Mouse (Mus musculus) frontal cortex, adult (tissue): ENCODE measurements around the gene Arid1b.

Experiments
- ATAC-seq: cut with Nextera tagmentation; 2 replicates; pipeline ENCODE4 v1.9.2; 2017; ENCODE audit warnings: mild to moderate bottlenecking, moderate library complexity, mixed read lengths; ENCODE audit not compliant: low TSS enrichment

The Arid1b gene

DNA sequence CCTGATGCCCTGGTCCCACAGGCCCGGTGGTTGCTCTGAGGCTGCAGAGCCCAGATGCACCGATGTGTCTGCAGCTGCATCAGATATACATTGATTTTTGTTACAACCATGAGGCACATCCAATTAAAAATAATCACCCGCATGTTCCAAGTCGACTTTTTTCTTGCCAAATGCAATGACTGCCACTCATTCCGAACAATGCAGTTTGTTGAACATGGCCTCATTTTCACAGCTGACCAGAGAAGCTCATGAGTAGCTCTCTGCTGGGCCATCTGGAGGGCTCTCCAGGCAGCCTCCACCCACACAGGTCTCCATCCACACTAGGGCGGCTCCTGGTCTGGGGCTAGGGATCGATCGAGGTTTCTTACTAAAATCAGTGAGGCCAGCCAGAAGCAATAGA is 378.8 kb downstream of the Arid1b start:
- no peak for ATAC-seq

DNA sequence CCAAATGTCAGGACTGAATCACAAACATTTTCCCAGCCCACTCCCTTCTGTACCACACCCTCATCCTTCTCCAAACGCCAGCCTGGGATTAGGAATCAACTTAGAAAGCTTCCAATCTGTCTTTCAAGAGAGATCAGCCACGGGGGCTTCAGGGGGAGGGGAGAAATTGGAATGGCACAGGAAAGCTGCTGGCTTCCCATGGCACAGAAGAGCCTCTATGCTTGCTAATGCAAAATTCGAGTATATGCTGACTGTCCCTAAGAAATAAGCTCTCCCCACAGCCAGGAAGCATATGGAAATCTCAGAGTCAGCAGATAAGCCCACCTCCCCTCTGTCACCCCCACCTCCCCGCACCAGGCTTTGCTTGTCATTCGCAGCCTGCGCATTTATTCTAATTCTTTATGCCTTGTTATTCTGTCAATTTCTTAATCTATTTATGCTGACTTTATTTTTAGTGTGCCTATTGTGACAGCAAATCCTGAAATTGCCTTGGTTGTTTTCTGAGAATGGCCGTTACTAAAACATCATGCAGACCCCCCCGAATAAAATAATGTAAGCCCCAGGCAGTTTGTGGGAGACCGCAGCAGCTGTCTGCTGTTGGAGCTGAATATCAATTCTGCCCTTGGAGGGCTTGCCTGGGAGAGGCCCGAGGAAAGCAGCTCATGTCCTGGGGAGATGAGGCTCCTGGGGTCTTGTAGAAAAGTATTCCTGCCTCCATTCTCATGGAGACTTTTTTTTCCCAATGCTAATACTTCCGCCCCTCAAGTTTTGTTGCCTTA is 383.2 kb downstream of the Arid1b start:
- peak; percentile 44; the same call in 1 of the 2 replicates for ATAC-seq

DNA sequence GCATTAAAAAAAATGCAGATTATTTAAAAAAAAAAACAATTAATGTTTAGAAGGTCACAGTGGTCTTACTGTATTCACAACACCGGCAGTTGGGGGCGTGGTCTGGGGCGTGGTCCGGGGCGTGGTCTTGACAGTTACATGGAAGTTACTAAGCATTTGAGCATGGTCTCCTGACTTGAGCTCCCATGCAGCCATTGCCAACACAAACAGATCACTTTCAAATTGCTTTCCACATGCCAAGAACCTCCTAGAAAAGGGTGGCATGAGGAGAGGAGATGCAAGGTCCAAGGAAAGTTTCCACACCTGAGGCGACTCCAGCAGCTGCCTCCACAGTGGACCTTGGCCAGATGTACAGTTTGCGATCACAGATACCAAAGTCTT is 383.8 kb downstream of the Arid1b start:
- ATAC-seq = no peak

DNA sequence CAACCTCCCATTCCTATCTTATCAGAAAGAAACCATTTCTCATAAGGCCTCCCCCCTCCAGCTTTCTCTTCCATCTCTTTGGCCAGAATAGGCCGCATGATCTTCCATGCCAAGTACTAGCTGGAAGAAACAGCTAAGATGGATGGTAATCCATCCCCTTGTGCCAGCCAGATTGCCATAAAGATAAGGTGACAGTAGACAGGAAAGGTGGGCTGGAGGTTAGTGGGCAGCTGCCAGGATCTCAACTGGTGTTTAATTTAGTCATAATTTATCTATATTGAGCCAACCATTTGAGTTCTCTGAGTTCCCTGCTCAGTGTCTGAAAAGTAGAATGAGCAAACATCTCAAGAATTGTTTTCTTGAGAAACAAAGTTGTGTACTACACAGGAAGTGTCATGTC is 391.6 kb downstream of the Arid1b start:
- ATAC-seq = no peak

DNA sequence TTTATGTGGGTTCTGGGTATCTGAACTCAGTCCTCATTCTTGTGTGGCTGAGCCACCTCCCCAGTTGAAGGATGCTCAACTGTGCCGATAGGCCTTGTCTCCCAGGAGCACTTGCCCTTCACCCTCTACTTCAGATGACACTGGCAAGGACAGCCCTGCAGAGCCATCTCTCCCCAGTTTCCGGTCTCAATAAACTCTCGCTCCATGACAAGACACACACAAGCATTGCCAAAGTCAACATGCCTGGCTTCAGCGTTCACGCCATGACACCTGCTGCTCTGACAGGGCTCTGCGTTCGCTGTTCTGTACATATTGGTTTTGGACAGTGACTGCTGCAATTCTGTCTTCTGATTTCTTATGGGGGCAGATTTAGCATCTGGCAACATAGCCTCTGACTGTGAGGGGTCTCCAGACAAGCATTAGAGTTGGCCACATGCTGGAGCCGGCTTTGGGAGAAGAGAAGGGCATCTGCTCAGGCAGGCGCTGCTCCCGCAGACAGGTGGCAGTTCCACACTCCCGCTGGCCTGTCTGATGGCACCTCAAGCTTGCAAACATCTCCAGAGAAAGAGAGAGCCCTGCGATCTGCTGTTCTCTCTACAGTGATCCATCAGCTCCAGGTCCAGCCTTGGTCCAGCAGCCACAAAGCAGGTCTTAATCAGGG is 392.9 kb downstream of the Arid1b start:
- no peak for ATAC-seq

DNA sequence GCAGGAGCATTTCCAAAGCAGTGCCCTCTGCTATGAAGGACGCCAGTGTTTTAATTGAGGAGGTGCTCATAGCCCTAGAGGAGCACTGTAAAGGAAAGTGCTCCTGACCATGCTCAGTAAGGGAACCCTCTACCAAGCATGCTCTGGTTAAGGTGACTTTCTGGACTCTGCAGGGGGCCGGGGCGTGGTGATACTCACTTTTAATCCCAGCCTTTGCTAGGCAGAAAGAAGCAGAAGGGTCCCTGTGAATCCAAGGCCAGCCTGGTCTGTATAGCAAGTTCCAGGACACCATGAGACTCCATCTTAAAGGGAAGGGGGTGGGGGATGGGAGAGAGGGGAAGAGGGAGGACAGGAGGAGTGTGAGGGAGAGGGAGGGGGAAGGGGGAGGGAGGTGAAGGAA is 394.2 kb downstream of the Arid1b start:
- ATAC-seq = no peak

DNA sequence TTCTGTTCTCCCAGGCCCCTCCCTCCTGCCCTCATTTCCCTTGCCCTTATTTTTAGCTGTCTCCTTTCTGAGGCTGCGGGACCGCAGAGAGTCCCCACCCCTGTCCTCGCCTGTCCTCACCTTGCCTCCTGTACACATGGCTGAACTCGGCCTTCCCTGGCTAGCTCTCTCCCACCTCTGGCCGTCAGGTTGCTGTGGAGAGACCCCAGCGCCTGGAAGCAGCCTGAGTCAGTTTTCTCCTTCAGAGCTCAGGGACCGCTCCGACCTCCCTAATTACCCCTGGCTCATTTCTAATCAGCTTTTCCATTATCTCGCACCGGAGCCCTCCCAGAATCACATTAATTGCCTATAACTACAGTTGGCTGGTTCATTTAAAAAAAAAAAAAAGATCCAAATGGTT is 396.6 kb downstream of the Arid1b start:
- ATAC-seq = no peak

DNA sequence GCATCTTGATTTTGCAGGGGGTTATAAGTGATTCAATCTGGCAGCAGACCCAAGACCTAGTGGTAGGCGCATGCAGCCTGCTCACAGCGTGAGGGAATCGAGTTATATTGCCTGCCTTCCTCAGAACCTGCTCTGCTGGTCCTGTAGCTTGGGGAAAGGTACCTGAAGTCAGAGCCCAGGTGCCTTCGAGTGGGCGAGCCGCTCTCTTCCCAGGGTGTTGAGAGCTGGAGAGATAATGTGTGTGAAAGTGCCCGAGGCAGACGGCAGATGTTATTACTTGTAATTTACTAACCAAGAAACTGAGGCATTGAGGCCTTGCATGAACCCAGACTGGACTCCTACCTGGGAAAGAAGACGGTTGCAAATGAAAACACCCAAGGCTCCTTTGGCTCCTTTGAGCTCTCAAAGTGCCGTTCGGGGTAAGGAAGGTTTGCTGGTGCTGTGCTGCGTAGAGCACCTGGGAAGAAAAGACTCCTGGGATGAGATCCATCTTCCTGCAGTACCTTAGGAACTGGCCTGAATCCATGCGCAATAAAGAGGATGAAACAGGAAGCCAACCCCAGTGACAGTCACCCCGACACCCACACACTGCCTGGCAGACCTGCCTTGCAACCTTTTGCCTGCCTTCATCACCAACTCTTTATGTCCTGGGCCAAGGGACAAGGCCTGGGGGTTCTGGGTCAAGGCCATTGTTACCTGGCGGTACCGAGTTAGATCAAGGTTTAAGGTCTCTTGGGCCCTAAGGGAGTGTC is 401.5 kb downstream of the Arid1b start:
- ATAC-seq = no peak

DNA sequence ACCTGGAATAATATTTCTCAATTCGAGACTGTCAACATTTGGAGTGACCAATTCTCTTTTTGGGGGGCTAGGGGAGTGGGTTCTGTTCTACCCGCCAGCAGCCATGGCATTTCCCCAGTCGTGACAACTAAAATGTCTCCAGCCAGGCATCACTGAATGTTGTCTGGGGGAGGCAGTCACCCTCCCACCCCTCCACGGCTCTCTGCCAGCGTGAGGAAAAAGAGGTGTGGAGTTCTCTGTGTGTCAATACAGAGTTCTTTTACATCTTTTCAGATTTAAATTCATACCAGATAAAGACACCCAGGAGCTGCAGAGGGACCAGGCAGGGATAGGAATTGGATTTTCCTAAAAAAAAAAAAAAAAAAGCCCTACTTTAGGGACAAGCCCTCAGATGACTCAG is 402.1 kb downstream of the Arid1b start:
- peak; percentile 25; the same call in 1 of the 2 replicates for ATAC-seq
